Mouse (Mus musculus) mouse embryonic stem cell (cell line): Measurements from ENCODE around the gene Cyp2d22.

Experiments used
- in situ Hi-C, 2 experiments: fragments of 300-500 bp; cut with MboI; formaldehyde crosslinking; loops; 1 replicate in 1 of 2; 3 replicates in 1 of 2; pipeline ENCODE4 v1.14.3; 2019 to 2020; ENCODE audit warnings: low sequenced_read_pairs in 2 of 2, low pct_unique_long_range_greater_than_20kb in 1 of 2, mixed read lengths in 1 of 2; ENCODE audit not compliant: unreplicated experiment in 1 of 2

The Cyp2d22 gene

DNA sequence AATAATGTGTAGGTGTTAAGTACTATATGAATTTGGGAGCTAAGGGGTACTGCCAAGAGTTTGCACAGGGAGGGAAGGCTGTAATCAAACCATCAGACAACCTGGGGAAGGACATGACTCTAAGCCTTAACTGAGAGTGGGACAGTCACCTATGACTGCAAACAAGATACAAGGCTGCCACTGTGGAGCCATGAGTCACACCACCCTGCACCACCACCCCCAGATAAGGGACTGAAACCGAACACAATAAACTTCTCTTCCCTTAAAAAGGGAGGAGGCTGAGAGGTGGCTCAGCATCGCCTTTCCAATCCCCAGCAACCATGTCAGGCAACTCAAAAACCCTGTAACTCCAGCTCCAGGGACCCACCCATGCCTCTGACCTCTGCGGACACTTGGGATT lies 28.6 kb downstream of the Cyp2d22 start:
- in situ Hi-C loops = no loop called here

- in situ Hi-C loops = no loop called here
These were observed 29.7 kb downstream of the Cyp2d22 start for GRCm38 (mm10) chr15:82350349-82350748.

DNA sequence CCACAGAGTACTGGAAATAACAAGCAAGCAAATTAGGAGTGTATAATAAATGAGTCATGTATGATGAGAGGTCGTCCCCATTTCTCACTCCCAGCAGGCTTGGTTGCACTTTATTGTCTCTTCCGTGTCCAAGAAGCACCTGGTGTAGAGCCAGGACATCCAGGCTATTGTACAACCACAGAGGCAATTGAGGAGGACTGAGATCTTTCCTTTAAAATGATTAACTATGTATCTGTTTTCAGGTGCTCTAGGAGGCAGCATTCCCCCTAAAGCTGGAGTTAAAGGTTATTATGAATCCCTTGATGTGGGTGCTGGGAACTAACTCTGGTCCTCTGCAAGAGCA lies 31.1 kb downstream of the Cyp2d22 start:
- in situ Hi-C loops = no loop called here

DNA sequence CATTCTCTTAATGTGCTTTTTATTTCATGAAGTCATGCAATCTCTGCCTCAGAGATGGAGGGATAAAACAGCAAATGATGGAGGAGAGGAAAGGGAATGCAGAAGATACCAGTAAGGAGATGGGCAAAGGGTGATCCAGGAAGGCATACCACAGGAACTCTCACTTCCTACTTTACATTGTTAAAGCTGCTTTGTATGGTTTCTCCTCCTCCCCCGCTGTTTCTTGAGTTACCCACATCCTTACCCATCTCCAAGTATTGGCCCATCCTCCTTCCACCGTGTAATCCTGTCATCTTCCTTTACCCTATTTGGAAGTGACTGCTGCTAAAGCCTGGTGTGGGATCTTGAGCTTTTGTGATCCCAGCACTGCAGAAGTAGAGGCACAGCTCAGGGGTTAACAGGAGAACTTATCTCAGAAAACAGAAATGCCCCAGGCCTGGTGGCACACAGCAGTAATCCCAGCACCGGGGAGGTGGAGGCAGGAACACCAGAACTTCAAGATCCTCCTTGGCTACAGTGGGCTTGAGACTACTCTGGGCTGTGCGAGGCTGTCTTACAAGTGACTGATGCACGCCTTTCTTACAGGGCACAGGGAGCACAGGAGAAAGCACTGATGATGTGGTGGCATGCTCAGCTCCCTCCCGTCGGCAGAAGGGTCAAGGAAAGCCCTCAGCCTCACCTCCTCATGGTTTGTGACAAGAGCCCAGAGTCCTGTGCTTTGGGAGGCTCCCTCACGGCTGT lies 31.6 kb downstream of the Cyp2d22 start:
- in situ Hi-C loops = no loop called here

DNA sequence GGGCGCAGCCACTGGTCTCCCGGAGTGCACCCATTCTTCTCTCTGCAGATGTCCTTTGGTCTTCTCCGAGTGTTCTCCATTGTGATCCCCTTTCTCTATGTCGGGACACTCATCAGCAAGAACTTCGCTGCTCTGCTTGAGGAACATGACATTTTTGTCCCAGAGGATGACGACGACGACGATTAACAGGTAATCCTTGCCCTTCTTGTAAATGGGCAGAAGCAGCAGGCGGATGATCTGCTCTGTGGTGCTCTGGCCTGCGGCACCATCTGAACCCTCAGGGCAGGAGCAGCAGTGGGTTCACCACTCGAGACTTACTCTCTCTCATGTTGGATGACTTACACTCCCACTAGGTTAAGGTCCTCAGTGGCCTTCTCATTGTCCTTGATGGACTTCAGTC lies 32.2 kb downstream of the Cyp2d22 start:
- in situ Hi-C loops = no loop called here

DNA sequence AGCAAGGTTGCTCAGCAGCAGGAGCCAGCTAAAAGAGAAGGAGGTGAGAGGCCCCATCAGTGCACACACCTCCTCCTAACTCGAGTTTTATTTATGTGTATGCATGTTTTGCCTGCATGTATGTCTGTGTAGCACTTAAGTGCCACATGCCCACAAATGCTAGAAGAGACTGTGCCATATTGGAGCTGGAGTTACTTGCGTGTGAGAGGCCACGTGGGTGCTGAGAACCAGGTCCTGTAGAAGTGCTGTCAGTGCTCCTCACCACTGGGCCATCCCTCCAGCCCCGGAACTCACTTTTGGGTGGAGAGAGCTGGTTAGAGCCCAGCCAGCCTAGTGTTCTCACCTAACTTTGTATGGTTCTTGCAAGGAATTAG lies 32.8 kb downstream of the Cyp2d22 start:
- in situ Hi-C loops = no loop called here

DNA sequence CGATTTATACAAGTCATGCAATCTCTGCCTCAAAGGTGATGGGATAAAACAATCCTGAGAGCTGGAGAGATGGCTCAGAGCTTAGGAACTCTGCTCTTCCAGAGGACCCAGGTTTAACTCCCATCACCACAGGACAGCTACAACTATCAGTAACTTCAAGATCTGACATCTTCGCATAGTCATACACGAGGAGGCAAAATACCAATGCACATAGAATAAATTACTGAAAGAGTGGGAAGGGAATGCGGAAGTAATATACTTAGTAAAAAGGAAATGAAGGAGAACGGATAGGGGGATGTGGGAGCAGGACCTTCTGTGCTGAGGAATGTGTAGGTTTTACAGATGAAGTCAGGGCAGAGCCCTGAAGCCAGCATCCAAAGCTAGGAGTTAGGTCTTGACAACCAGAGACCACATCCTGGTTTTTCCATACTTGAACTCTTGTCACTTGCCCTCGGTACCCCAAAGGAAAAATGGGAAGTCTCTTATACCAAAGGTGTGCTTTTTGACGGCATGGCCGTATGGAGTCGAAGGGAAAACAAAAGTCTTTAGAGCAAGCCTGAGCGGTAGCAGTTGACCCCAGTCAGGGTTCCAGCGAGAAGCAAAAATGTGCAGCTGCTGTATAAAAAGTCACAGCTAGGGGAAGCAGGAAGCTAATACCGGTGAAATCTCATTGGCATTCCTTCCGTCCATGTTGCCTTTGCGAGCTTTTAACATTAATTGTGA lies 33.3 kb downstream of the Cyp2d22 start:
- in situ Hi-C loops = no loop called here

DNA sequence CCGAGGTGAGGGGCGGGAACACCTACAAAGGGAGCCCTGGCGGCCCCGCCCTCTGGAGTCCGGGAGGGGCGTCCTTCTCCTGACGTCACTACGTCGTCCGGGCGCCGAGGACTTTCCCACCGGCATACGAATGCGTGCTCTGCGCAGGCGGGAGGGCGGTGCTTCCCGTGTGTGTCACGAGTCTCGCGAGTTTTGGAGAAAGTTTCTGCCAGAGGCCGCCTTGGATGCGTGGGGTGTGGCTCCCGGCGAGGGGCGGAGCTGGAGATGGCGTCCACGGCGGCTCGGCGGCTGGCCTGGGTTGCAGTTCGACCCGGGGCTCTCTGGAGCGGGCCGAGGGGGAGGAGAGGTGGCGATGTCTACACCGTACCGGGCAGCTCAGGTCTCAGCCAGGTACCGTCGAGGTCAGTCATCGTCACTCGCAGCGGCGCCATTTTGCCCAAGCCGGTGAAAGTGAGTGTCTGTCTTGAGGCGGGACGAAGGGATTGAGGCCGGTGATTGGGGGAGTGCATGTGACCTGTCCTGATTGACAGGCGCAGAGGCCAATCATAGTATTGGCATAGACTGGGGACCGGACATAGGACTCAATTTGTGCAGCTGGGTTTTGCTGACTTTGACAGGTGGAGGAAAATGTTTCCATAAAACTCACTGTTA lies 34.1 kb downstream of the Cyp2d22 start:
- in situ Hi-C loops = no loop called here

- in situ Hi-C loops = no loop called here
These were observed 35.1 kb downstream of the Cyp2d22 start for GRCm38 (mm10) chr15:82344971-82345370.

DNA sequence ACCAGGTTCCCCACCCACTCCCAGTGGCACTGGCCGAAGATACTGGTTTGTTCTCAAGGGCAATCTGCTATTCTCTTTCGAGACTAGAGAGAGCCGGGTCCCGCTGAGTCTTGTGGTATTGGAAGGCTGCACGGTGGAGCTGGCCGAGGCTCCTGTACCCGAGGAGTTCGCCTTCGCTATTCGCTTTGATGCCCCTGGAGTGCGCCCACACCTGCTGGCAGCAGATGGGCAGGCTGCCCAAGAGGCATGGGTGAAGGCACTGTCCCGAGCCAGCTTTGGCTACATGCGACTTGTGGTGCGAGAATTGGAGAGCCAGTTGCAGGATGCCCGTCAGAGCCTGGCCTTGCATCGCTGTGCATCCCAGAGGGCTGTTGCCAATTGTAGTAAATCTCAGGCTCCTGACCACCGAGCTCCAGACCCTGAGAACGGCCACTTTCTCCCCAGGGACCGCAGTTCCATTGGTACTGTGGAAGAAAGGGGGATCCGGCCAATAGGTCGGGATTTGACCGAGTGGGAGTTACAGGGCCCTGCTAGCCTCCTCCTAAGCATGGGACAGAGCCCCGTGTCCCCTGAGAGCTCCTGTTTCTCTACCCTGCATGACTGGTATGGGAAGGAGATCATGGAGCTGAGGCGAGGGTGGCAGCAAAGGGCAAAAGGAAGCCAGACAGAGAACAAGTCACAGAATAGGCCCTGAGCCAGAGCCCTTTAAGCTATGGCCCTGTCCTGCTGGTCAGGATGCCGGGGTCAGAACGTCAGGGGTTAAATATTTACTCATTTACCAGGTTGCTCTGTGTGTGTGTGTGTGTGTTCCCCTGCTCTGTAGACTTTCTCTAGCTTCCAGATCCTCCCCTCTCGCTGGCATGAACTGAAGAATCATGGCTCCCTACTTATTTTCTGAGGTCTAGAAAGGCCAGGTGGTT lies 36.4 kb downstream of the Cyp2d22 start:
- in situ Hi-C loops = no loop called here

GRCm38 (mm10) chr15:82342543-82342935 lies 37.5 kb downstream of the Cyp2d22 start:
- in situ Hi-C loops = no loop called here

- in situ Hi-C loops = no loop called here
These were observed 38.2 kb downstream of the Cyp2d22 start for GRCm38 (mm10) chr15:82341675-82342542.

- in situ Hi-C loops = no loop called here
These were observed 39.0 kb downstream of the Cyp2d22 start for GRCm38 (mm10) chr15:82341036-82341501.

GRCm38 (mm10) chr15:82340414-82341035 lies 39.5 kb downstream of the Cyp2d22 start:
- in situ Hi-C loops = no loop called here

GRCm38 (mm10) chr15:82339634-82340254 lies 40.3 kb downstream of the Cyp2d22 start:
- in situ Hi-C loops = no loop called here

DNA sequence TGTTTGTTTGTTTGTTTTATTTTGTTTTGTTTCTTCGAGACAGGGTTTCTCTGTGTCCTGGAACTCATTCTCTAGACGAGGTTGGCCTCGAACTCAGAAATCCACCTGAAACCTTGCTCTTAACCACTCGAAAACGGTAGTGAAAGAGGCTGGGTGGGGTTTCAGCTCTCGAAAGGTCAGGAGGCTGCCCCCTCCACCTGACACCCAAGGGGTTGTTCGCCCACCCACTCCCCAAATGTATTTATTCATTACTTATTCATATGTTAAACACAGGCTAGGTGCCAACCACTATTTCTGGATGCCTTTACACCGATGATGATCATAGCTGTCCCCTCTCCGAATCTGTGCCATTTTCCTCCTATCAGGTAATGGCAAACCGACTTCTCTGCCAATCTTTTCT lies 40.9 kb downstream of the Cyp2d22 start:
- in situ Hi-C loops = no loop called here

DNA sequence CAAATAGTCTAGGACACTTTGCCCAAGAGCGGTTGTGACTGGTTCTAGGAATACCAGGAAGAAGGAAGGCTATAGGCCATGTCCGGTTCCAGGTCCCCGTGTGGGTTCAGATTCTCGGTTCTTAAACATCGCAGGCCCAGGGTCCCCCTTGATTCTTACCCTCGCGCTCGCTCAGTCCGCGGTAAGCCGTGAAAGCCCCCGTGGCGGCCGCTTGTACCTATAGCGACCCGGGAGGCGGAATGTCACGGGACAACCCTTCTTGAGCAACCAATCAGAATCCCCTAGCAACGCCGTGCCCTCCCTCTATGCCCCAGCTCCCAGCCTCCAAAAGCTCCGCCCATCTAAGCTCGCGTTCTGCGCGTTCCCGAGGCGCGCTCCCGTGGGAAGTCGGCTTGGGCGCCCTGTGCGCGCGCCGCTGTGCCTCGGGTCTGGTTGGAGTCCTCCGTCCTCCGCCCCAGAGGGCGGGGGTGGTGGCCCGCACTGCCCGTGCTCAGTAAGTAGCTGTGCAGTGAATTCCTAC lies 41.4 kb downstream of the Cyp2d22 start, which contains the start of the genes Naga, Pheta2 and Smdt1:
Gene Naga, minus strand, starts transcription at position 333 of the 520 bp plus-strand sequence.
Gene Pheta2, plus strand, starts transcription at position 350 of the 520 bp plus-strand sequence.
Gene Smdt1, plus strand, starts transcription at position 367 of the 520 bp plus-strand sequence.
- in situ Hi-C loops = no loop called here
